Mouse (Mus musculus) liver, adult 2 months (tissue): ENCODE results near the gene Shisa5.

Source experiments
- CTCF ChIP-seq: fragments of 200-500 bp; IDR thresholded peaks from 2 replicates; pipeline ENCODE4 v1.5.1; 2011; ENCODE audit warnings: low read depth, low read length, control low read depth
- POLR2A ChIP-seq: fragments of 200-500 bp; IDR thresholded peaks from 2 replicates; pipeline ENCODE4 v1.6.1; 2011; ENCODE audit warnings: low read length, control low read depth; ENCODE audit not compliant: insufficient read depth; ENCODE audit errors: extremely low read depth

DNA sequence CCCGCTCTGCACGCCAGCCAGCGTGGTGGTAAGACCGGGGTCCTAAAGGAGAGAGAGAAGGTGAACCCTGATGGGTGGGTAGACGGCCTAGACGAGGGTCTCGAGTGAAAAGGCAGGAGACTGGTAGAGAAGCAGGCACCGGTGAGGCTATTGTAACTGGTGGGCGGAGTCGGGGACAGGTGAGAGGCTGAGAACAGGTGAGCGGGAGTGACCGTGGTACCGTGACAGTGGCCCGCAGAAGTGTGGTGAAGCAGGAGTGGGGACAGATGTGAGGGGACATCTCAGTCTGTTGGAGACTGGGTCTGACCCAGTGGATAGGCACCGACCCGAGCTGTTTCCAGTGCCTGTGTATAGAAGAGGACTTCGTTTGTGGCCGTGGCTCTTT, 46.3 kb upstream of the Shisa5 start:
- TF ChIP-seq CTCF (no peak), POLR2A (no peak)
